Comparison of ENCODE assay signal across 22 mouse cellular contexts in genomic region chr19:45228097-45228496, GRCm38 (mm10). TPM values are rescaled to one million over a fixed set of nuclear protein-coding genes. Genes with fewer than 3 reads are reported as not detected.
DNase-seq lines count a peak whose midpoint lies in the region; ATAC-seq and TF ChIP-seq lines count a peak whose summit lies in the region.
"Had no signal": no experiment of that assay in that cellular context is flagged by ENCODE, and none has a peak within 500 bp of the region (broad histone marks: within the 10 kb centered on the region; RNA-seq: fewer than 3 reads in every experiment).

No protein-coding gene starts in this region.

- H3K27ac ChIP-seq in intestine, embryonic 14.5 days (ENCODE audit: low read depth) = no peak overlapping the region
- no peak overlapping the region for H3K27ac ChIP-seq in intestine, embryonic 15.5 days
- no peak overlapping the region; the same call in 1 of the 2 replicates for H3K27ac ChIP-seq in hindbrain, embryonic 14.5 days
- no peak overlapping the region for H3K27ac ChIP-seq in limb, embryonic 10.5 days
- no peak overlapping the region for H3K27ac ChIP-seq in neural tube, embryonic 14.5 days (ENCODE audit: low read depth, low read length)
- H3K27ac ChIP-seq in left cerebral cortex, adult 2 months = no peak overlapping the region
- H3K27ac ChIP-seq: embryonic facial prominence, embryonic 13.5 days; heart, embryonic 10.5 days had no signal

- no peak overlapping the region for H3K4me3 ChIP-seq in intestine, embryonic 14.5 days (ENCODE audit: low read depth, low read length)
- H3K4me3 ChIP-seq in intestine, embryonic 15.5 days (replicated peaks) = no peak overlapping the region
- H3K4me3 ChIP-seq in hindbrain, embryonic 14.5 days (replicated peaks; ENCODE audit: low read length) = no peak overlapping the region
- no peak overlapping the region for H3K4me3 ChIP-seq in limb, embryonic 10.5 days
- no peak overlapping the region for H3K4me3 ChIP-seq in neural tube, embryonic 14.5 days (ENCODE audit: low read depth, low read length)
- no peak overlapping the region for H3K4me3 ChIP-seq in left cerebral cortex, adult 2 months
- H3K4me3 ChIP-seq: embryonic facial prominence, embryonic 13.5 days; heart, embryonic 10.5 days had no signal

- no peak overlapping the region for H3K9ac ChIP-seq in intestine, embryonic 14.5 days (ENCODE audit: low read length)
- H3K9ac ChIP-seq in intestine, embryonic 15.5 days = no peak overlapping the region
- H3K9ac ChIP-seq in hindbrain, embryonic 14.5 days = peak overlapping the region; percentile 43; the same call in 1 of the 2 replicates
- no peak overlapping the region for H3K9ac ChIP-seq in neural tube, embryonic 14.5 days (replicated peaks; ENCODE audit: low read depth, low read length)
- H3K9ac ChIP-seq: embryonic facial prominence, embryonic 13.5 days had no signal

- no peaks in the 10 kb centered on the region for H3K36me3 ChIP-seq in intestine, embryonic 14.5 days (ENCODE audit: control insufficient read depth, insufficient read depth, low read length)
- H3K36me3 ChIP-seq in intestine, embryonic 15.5 days = no peaks in the 10 kb centered on the region
- no peaks in the 10 kb centered on the region for H3K36me3 ChIP-seq in hindbrain, embryonic 14.5 days (replicated peaks; ENCODE audit: control insufficient read depth, insufficient read depth)
- H3K36me3 ChIP-seq in limb, embryonic 10.5 days = no peaks in the 10 kb centered on the region
- no peaks in the 10 kb centered on the region for H3K36me3 ChIP-seq in neural tube, embryonic 14.5 days (ENCODE audit: control insufficient read depth, insufficient read depth, low read length)
- H3K36me3 ChIP-seq: embryonic facial prominence, embryonic 13.5 days; heart, embryonic 10.5 days had no signal

- peaks cover 100% of the 10 kb centered on the region for H3K27me3 ChIP-seq in intestine, embryonic 14.5 days (replicated peaks; ENCODE audit: control insufficient read depth, insufficient read depth, low read length)
- H3K27me3 ChIP-seq in intestine, embryonic 15.5 days (replicated peaks) = peaks cover 97% of the 10 kb centered on the region
- H3K27me3 ChIP-seq in hindbrain, embryonic 14.5 days (ENCODE audit: control insufficient read depth, insufficient read depth, low read length) = peaks cover 70% of the 10 kb centered on the region
- H3K27me3 ChIP-seq in limb, embryonic 10.5 days (ENCODE audit: low read depth, poor library complexity, severe bottlenecking) = peaks cover 100% of the 10 kb centered on the region
- H3K27me3 ChIP-seq in neural tube, embryonic 14.5 days (ENCODE audit: control insufficient read depth, insufficient read depth, low read length) = peaks cover 18% of the 10 kb centered on the region

- no peak overlapping the region for H3K4me2 ChIP-seq in intestine, embryonic 14.5 days (ENCODE audit: low read length)
- no peak overlapping the region for H3K4me2 ChIP-seq in intestine, embryonic 15.5 days (replicated peaks)
- peak overlapping the region; percentile 54; the same call in 1 of the 2 replicates for H3K4me2 ChIP-seq in hindbrain, embryonic 14.5 days (replicated peaks)
- H3K4me2 ChIP-seq in neural tube, embryonic 14.5 days (ENCODE audit: low read depth, low read length) = peak overlapping the region; percentile 57; the same call in 1 of the 2 replicates
- H3K4me2 ChIP-seq: embryonic facial prominence, embryonic 13.5 days had no signal

- TF ChIP-seq CTCF in left cerebral cortex, adult 2 months (IDR thresholded peaks at IDR 0.05) = no peak

- peaks cover 6% of the 10 kb centered on the region; the same call in 1 of the 2 replicates for H3K4me1 ChIP-seq in intestine, embryonic 14.5 days (replicated peaks; ENCODE audit: control insufficient read depth, insufficient read depth, low read length)
- peaks cover 19% of the 10 kb centered on the region for H3K4me1 ChIP-seq in intestine, embryonic 15.5 days (replicated peaks)
- 0 out of 2 replicates have a peak, but pooled peaks cover 5% of the 10 kb centered on the region for H3K4me1 ChIP-seq in hindbrain, embryonic 14.5 days (replicated peaks; ENCODE audit: control insufficient read depth, insufficient read depth, low read length)
- H3K4me1 ChIP-seq in limb, embryonic 10.5 days = peaks cover 45% of the 10 kb centered on the region
- H3K4me1 ChIP-seq in neural tube, embryonic 14.5 days (ENCODE audit: control insufficient read depth, insufficient read depth, low read length) = peaks cover 50% of the 10 kb centered on the region

- WGBS in intestine, embryonic 14.5 days = 15% methylated on average over 11 of the region's 12 CpGs
- WGBS in intestine, embryonic 15.5 days = 13% methylated on average over 11 of the region's 12 CpGs
- 8% methylated on average over 11 of the region's 12 CpGs for WGBS in hindbrain, embryonic 14.5 days
- 6% methylated on average over 12 of the region's 12 CpGs for WGBS in limb, embryonic 10.5 days
- WGBS in neural tube, embryonic 14.5 days = 2% methylated on average over 11 of the region's 12 CpGs

- no peaks in the 10 kb centered on the region for H3K9me3 ChIP-seq in intestine, embryonic 14.5 days (ENCODE audit: control insufficient read depth, low read length)
- no peaks in the 10 kb centered on the region for H3K9me3 ChIP-seq in intestine, embryonic 15.5 days
- H3K9me3 ChIP-seq in hindbrain, embryonic 14.5 days (ENCODE audit: control insufficient read depth, low read length) = no peaks in the 10 kb centered on the region
- no peaks in the 10 kb centered on the region for H3K9me3 ChIP-seq in limb, embryonic 10.5 days (replicated peaks)
- no peaks in the 10 kb centered on the region for H3K9me3 ChIP-seq in neural tube, embryonic 14.5 days (ENCODE audit: control insufficient read depth, low read length)
- H3K9me3 ChIP-seq: embryonic facial prominence, embryonic 13.5 days; heart, embryonic 10.5 days had no signal

- peak; percentile 50 for DNase-seq in intestine, embryonic 14.5 days (ENCODE audit: low spot score)
- DNase-seq in hindbrain, embryonic 14.5 days (ENCODE audit: low spot score) = no peak
- peak; percentile 46 for DNase-seq in limb, embryonic 10.5 days (ENCODE audit: low spot score)
- DNase-seq in frontal cortex, postnatal 10 days (ENCODE audit: low spot score in 2 of 2) = no peak
- DNase-seq in left cerebral cortex, adult 2 months (ENCODE audit: extremely low spot score in 1 of 2, low spot score in 2 of 2) = no peak
- DNase-seq in ovary, adult 18-20 months (ENCODE audit: low spot score) = no peak
- DNase-seq: adrenal gland, adult 8-10 months; adrenal gland, postnatal 36 days; cerebellum, adult 8-10 months; cerebellum, postnatal 25 days; gastrocnemius, postnatal 36 days; heart, adult 18-20 months; heart, postnatal 10 days; heart, postnatal 4 days had no signal

- no peak for ATAC-seq in intestine, embryonic 14.5 days (replicated peaks; ENCODE audit: low FRiP score, low TSS enrichment, low read depth)
- no peak for ATAC-seq in intestine, embryonic 15.5 days
- no peak for ATAC-seq in hindbrain, embryonic 14.5 days (ENCODE audit: low FRiP score)
- ATAC-seq in neural tube, embryonic 14.5 days (ENCODE audit: low read depth) = no peak
- ATAC-seq: forebrain, embryonic 14.5 days; inflammation-experienced regulatory T-cells, adult 6 months had no signal

- intact Hi-C loops in left cerebral cortex, adult 2 months (cut with DNase I) = loop anchor here (5.0 to 10.0 kb wide), 2 partner anchors 447 to 476 kb away; no protein-coding TSS in a partner anchor

RNA-seq across cellular contexts. Expression of gene Lbx1, which starts 7.5 kb away (rescaled TPM):
- polyA plus RNA-seq in intestine, embryonic 14.5 days (2014; fragmentation: Nextera tagmentation; extraction: Ambion mirVana) = not detected in 2 replicates
- 0.08 TPM in 1 of 2 replicates, not detected in the other for polyA plus RNA-seq in intestine, embryonic 15.5 days (2015; fragmentation: Nextera tagmentation; extraction: Ambion mirVana)
- 18.5 and 20.4 TPM in 2 replicates for polyA plus RNA-seq in hindbrain, embryonic 14.5 days (2014; fragmentation: Nextera tagmentation; extraction: Ambion mirVana)
- polyA plus RNA-seq in limb, embryonic 10.5 days (2016; fragmentation: Nextera tagmentation; extraction: Ambion mirVana) = 3.9 and 6.3 TPM in 2 replicates
- polyA plus RNA-seq in neural tube, embryonic 14.5 days (2014; fragmentation: Nextera tagmentation; extraction: Ambion mirVana) = 23.0 and 24.3 TPM in 2 replicates
- total RNA-seq in left cerebral cortex, adult 2 months (2021) = not detected
- total RNA-seq: adrenal gland, adult 8-10 months; heart, postnatal 10 days; heart, postnatal 4 days had no signal
- polyA plus RNA-seq: cortical plate, adult 2 months; forebrain, embryonic 14.5 days; heart, embryonic 14.5 days; inflammation-experienced regulatory T-cells, adult 6 months had no signal

Comparison
In these comparisons a context has a peak if more than half of its experiments do, and no peak if none do; other contexts are left out.
1. DNase-seq: peak in intestine, embryonic 14.5 days (single experiment) and limb, embryonic 10.5 days (single experiment); none in hindbrain, embryonic 14.5 days (single experiment), frontal cortex, postnatal 10 days (0 of 2), left cerebral cortex, adult 2 months (0 of 2) and ovary, adult 18-20 months (single experiment).
2. H3K4me2 ChIP-seq: peak in hindbrain, embryonic 14.5 days (single experiment) and neural tube, embryonic 14.5 days (single experiment); none in intestine, embryonic 14.5 days (single experiment) and intestine, embryonic 15.5 days (single experiment).